Mouse (Mus musculus): ENCODE results near the gene Krtap14. TPM values are rescaled to one million over a fixed set of nuclear protein-coding genes. Genes with fewer than 3 reads are reported as not detected.

Krtap14 gene
- polyA plus RNA-seq, 1 experiment from 2014 or later = not detected

- no peak within 1 kb of the TSS for H3K4me3 ChIP-seq
- H3K9me3 ChIP-seq (replicated peaks) = no peaks in the 10 kb centered on the region
- WGBS = 89% methylated on average over 2 of the region's 2 CpGs
- no peaks in the 10 kb centered on the region for H3K4me1 ChIP-seq
- H3K27ac ChIP-seq = no peak within 1 kb of the TSS
- H3K36me3 ChIP-seq = no peaks in the 10 kb centered on the region
- no peaks in the 10 kb centered on the region for H3K27me3 ChIP-seq (ENCODE audit: low read depth, poor library complexity, severe bottlenecking)
- DNase-seq (ENCODE audit: low spot score) = no peak
These were observed 51.8 kb downstream of the Krtap14 start, which contains the start of gene 2310057N15Rik for GRCm38 (mm10) chr16:88774106-88774505. Gene 2310057N15Rik, minus strand, starts transcription at chr16:88774206.

Other genes starting within 250 kb of the Krtap14 start
- not detected in 2 replicates for gene Krtap24-1, start 213.9 kb downstream of the Krtap14 start, polyA plus RNA-seq (2016; fragmentation: Nextera tagmentation; extraction: Ambion mirVana)
- gene 2310079G19Rik, start 198.5 kb downstream of the Krtap14 start, polyA plus RNA-seq (2016; fragmentation: Nextera tagmentation; extraction: Ambion mirVana) = not detected in 2 replicates
- not detected in 2 replicates for gene Krtap26-1, start 178.3 kb downstream of the Krtap14 start, polyA plus RNA-seq (2016; fragmentation: Nextera tagmentation; extraction: Ambion mirVana)
- gene Krtap27-1, start 154.5 kb downstream of the Krtap14 start, polyA plus RNA-seq (2016; fragmentation: Nextera tagmentation; extraction: Ambion mirVana) = not detected in 2 replicates
- not detected in 2 replicates for gene 2310061N02Rik, start 118.2 kb downstream of the Krtap14 start, polyA plus RNA-seq (2016; fragmentation: Nextera tagmentation; extraction: Ambion mirVana)
- gene Krtap13-1, start 97.3 kb downstream of the Krtap14 start, polyA plus RNA-seq (2016; fragmentation: Nextera tagmentation; extraction: Ambion mirVana) = not detected in 2 replicates
- gene Krtap13, start 74.5 kb downstream of the Krtap14 start, polyA plus RNA-seq (2016; fragmentation: Nextera tagmentation; extraction: Ambion mirVana) = not detected in 2 replicates
- not detected in 2 replicates for gene 2310034C09Rik, start 67.3 kb downstream of the Krtap14 start, polyA plus RNA-seq (2016; fragmentation: Nextera tagmentation; extraction: Ambion mirVana)
- not detected in 2 replicates for gene 2310057N15Rik, start 51.9 kb downstream of the Krtap14 start, polyA plus RNA-seq (2016; fragmentation: Nextera tagmentation; extraction: Ambion mirVana)
- not detected in 2 replicates for gene Gm5965, start 48.2 kb downstream of the Krtap14 start, polyA plus RNA-seq (2016; fragmentation: Nextera tagmentation; extraction: Ambion mirVana)
- not detected in 2 replicates for gene Gm20741, start 13.9 kb downstream of the Krtap14 start, polyA plus RNA-seq (2016; fragmentation: Nextera tagmentation; extraction: Ambion mirVana)
- not detected in 2 replicates for gene Krtap15, start 5.9 kb downstream of the Krtap14 start, polyA plus RNA-seq (2016; fragmentation: Nextera tagmentation; extraction: Ambion mirVana)
- gene Krtap19-1, start 43.3 kb upstream of the Krtap14 start, polyA plus RNA-seq (2016; fragmentation: Nextera tagmentation; extraction: Ambion mirVana) = not detected in 2 replicates
- not detected in 2 replicates for gene Krtap19-2, start 48.1 kb upstream of the Krtap14 start, polyA plus RNA-seq (2016; fragmentation: Nextera tagmentation; extraction: Ambion mirVana)
- gene Krtap19-3, start 51.9 kb upstream of the Krtap14 start, polyA plus RNA-seq (2016; fragmentation: Nextera tagmentation; extraction: Ambion mirVana) = not detected in 2 replicates
- gene Krtap19-4, start 58.9 kb upstream of the Krtap14 start, polyA plus RNA-seq (2016; fragmentation: Nextera tagmentation; extraction: Ambion mirVana) = not detected in 2 replicates
- not detected in 2 replicates for gene Krtap19-5, start 70.3 kb upstream of the Krtap14 start, polyA plus RNA-seq (2016; fragmentation: Nextera tagmentation; extraction: Ambion mirVana)
- not detected in 2 replicates for gene Krtap19-9b, start 106.1 kb upstream of the Krtap14 start, polyA plus RNA-seq (2016; fragmentation: Nextera tagmentation; extraction: Ambion mirVana)
- gene Krtap16-3, start 136.7 kb upstream of the Krtap14 start, polyA plus RNA-seq (2016; fragmentation: Nextera tagmentation; extraction: Ambion mirVana) = not detected in 2 replicates
- gene Krtap22-2, start 184.6 kb upstream of the Krtap14 start, polyA plus RNA-seq (2016; fragmentation: Nextera tagmentation; extraction: Ambion mirVana) = not detected in 2 replicates
- gene Gm10229, start 189.1 kb upstream of the Krtap14 start, polyA plus RNA-seq (2016; fragmentation: Nextera tagmentation; extraction: Ambion mirVana) = not detected in 2 replicates
- gene Krtap6-1, start 205.6 kb upstream of the Krtap14 start, polyA plus RNA-seq (2016; fragmentation: Nextera tagmentation; extraction: Ambion mirVana) = not detected in 2 replicates
- not detected in 2 replicates for gene Gm10228, start 215.3 kb upstream of the Krtap14 start, polyA plus RNA-seq (2016; fragmentation: Nextera tagmentation; extraction: Ambion mirVana)
- gene Krtap6-5, start 221.7 kb upstream of the Krtap14 start, polyA plus RNA-seq (2016; fragmentation: Nextera tagmentation; extraction: Ambion mirVana) = not detected in 2 replicates
- not detected in 2 replicates for gene 1110025L11Rik, start 237.9 kb upstream of the Krtap14 start, polyA plus RNA-seq (2016; fragmentation: Nextera tagmentation; extraction: Ambion mirVana)

Measured in limb, embryonic 10.5 days (tissue).